Mouse (Mus musculus): ENCODE results near the gene Gmpr.

The Gmpr gene

DNA sequence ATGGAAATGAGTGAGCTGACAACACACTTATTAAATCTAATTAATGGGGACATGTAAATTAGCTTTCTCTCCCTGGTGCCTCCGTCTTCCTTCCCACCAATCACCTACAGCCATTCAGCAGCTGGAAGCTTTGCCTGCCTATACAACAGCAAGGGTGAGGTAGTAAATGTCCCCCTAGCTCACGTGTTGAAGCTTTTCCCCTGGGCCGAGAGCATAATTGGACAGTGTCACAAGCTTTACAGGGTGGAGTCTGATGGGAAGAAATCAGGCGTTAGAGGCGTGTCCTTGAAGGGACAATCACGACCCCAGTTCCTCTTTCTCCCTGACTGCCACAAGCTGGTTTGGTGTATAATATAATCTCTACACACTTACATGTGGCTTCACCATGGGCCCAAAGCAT is 93.2 kb downstream of the Gmpr start:
- no peak for DNase-seq (ENCODE audit: low read depth, low spot score)

All from c-Kit-negative CD71-positive TER-119-positive erythroid progenitor cells, embryonic 14.5 days (primary cell).